Mouse (Mus musculus) midbrain, embryonic 12.5 days (tissue): ENCODE measurements around the gene Nps. TPM values are rescaled to one million over a fixed set of nuclear protein-coding genes. Genes with fewer than 3 reads are reported as not detected.
"Not testable (repeated sequence)": the region's sequence is repeated elsewhere in the genome, so short reads cannot be mapped to it uniquely, and the experiment has no call there.

Experiments used
- ATAC-seq: fragments of 200-750 bp; cut with Nextera tagmentation; 2 replicates; pipeline ENCODE4 v1.8.0; 2017; ENCODE audit warnings: low read depth, moderate TSS enrichment, moderate library complexity; ENCODE audit not compliant: low FRiP score
- H3K27ac ChIP-seq: fragments of 300-500 bp; sonication (generic); replicated peaks from 2 replicates; pipeline ENCODE4 v1.5.1; 2016; ENCODE audit warnings: mild to moderate bottlenecking
- H3K27me3 ChIP-seq: fragments of 300-500 bp; sonication (generic); 2 replicates; pipeline ENCODE4 v1.6.1; 2016; ENCODE audit warnings: mild to moderate bottlenecking
- H3K36me3 ChIP-seq: fragments of 300-500 bp; sonication (generic); 2 replicates; pipeline ENCODE4 v1.6.1; 2016
- H3K4me1 ChIP-seq: fragments of 300-500 bp; sonication (generic); 2 replicates; pipeline ENCODE4 v1.6.1; 2016
- H3K4me2 ChIP-seq: fragments of 300-500 bp; sonication (generic); replicated peaks from 2 replicates; pipeline ENCODE4 v1.6.1; 2016; ENCODE audit warnings: mild to moderate bottlenecking, moderate library complexity
- H3K4me3 ChIP-seq: fragments of 300-500 bp; sonication (generic); 2 replicates; pipeline ENCODE4 v1.5.1; 2016; ENCODE audit warnings: mild to moderate bottlenecking
- H3K9ac ChIP-seq: fragments of 300-500 bp; sonication (generic); replicated peaks from 2 replicates; pipeline ENCODE4 v1.6.1; 2016; ENCODE audit warnings: mild to moderate bottlenecking, moderate library complexity
- H3K9me3 ChIP-seq: fragments of 300-500 bp; sonication (generic); 2 replicates; pipeline ENCODE4 v1.6.1; 2016; ENCODE audit warnings: mild to moderate bottlenecking
- WGBS: fragments of 180-500 bp; shearing (Covaris S2); methylation state at CpG from one replicate; pipeline ENCODE4 v1.1.7; 2016; 5-methylcytosine and 5-hydroxymethylcytosine counted together
- polyA plus RNA-seq: library from polyadenylated mRNA; unstranded; fragments of >200 nt; fragmentation: Nextera tagmentation; extraction: Ambion mirVana; gene quantifications from 2 replicates; pipeline ENCODE4 v1.2.1, GENCODE M21; 2016

Nps gene
- not detected in 2 replicates for polyA plus RNA-seq

DNA sequence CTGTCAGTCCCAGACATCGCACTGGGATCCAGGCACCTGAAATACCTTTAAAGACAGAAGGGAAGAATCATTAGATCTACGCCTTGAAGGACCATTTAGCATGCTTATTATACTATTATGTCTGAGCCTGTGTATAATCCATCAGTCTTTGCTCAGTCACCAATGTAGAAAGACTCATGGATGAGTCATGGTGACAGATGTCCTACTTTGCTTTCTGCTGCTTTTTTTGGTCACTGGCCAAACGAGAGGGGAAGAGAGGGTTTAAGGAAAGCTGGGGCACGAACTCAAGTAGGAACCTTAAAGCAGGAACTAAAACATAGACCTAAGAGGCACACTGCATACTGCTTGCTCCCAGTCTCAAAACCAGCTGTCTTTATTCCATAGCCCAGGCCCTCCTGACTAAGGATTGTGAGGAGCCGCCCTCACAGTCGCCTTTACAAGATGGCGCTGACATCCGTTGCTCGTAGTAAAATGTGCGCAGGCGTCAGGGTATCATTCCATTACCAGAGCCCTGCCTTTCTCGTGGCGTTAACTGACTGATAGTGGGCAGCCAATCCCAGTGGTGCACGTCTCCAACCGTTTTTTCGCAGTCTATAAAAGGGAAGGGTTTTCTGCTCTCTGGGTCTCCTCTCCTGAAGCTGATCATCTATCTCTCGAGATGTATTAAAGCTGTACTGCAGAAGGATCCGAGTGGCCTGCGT, at the start of gene Nps:
Gene Nps (plus strand): TSS at position 651 of the 701 bp plus-strand sequence.
- not testable (repeated sequence) for H3K36me3 ChIP-seq, H3K4me2 ChIP-seq, H3K4me3 ChIP-seq, H3K9ac ChIP-seq, H3K27me3 ChIP-seq, H3K27ac ChIP-seq, H3K4me1 ChIP-seq, ATAC-seq, H3K9me3 ChIP-seq
- 89% methylated on average over 19 of the region's 19 CpGs for WGBS

DNA sequence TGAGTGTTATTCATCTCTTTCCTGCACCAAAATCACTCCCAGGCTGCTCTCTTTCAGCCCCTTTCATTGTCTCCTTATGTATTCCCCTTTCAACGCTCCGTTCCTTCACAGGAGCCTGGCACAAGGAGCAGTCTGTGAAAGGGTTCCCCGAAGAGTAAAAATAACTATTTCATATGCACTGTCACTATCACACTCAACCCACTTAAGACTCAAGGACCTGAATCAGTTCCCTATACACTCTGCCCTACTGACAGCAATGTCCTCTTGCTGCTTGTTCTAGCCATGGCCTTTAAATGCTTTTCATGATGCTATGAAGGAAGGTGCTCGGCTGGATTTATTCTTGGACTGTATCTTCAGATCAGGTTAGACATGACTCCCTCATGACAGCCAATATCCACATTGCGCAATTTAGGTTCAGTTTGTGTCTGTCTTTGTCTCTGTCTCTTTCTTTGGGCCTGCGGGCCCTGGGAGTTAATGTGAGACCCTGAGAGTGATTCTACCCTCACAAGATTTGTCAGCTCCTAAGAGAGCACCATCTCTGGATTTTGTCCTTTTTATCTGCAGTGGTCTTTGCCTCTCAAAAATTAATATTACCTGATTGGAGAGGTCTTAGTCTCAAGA, 49.4 kb upstream of the Nps start:
- Histone ChIP-seq H3K4me2 (no peak overlapping the region), H3K27ac (no peak overlapping the region), H3K4me3 (no peak overlapping the region), H3K36me3 (no peaks in the 10 kb centered on the region), H3K9me3 (no peaks in the 10 kb centered on the region), H3K9ac (no peak overlapping the region), H3K4me1 (no peaks in the 10 kb centered on the region), H3K27me3 (no peaks in the 10 kb centered on the region)
- ATAC-seq, result no peak
- WGBS, result 87% methylated on average over 6 of the region's 6 CpGs

DNA sequence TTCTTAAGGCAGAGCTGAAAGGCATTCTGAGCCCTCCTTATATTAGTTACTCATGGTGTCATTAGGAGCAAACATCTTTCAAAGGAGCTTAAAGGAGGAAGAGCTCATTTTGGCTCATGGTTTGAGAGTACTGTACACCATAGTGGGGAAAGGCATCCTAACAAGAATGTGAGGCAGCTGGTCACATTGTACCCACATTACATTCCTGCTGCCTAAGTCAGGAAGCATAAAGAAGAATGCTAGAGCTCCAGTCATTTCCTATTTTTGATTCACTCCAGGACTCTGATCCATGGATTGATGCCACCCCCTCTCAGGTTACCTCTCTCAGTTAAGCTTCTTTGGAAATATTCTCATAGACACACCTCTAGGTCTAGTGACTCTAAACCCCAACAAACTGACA, 48.2 kb upstream of the Nps start:
- Histone ChIP-seq H3K27me3 (no peaks in the 10 kb centered on the region), H3K4me2 (no peak overlapping the region), H3K36me3 (no peaks in the 10 kb centered on the region), H3K27ac (no peak overlapping the region), H3K4me1 (no peaks in the 10 kb centered on the region), H3K9me3 (no peaks in the 10 kb centered on the region), H3K9ac (no peak overlapping the region), H3K4me3 (no peak overlapping the region)
- ATAC-seq, result no peak

GRCm38 (mm10) chr7:135210831-135211230, 47.7 kb upstream of the Nps start:
- H3K4me3 ChIP-seq, result no peak overlapping the region
- WGBS, result 90% methylated on average over 2 of the region's 2 CpGs
- no peak overlapping the region for H3K9ac ChIP-seq
- no peaks in the 10 kb centered on the region for H3K36me3 ChIP-seq
- no peaks in the 10 kb centered on the region for H3K4me1 ChIP-seq
- H3K27ac ChIP-seq, result no peak overlapping the region
- no peaks in the 10 kb centered on the region for H3K27me3 ChIP-seq
- no peaks in the 10 kb centered on the region for H3K9me3 ChIP-seq
- no peak overlapping the region for H3K4me2 ChIP-seq
- ATAC-seq, result no peak

DNA sequence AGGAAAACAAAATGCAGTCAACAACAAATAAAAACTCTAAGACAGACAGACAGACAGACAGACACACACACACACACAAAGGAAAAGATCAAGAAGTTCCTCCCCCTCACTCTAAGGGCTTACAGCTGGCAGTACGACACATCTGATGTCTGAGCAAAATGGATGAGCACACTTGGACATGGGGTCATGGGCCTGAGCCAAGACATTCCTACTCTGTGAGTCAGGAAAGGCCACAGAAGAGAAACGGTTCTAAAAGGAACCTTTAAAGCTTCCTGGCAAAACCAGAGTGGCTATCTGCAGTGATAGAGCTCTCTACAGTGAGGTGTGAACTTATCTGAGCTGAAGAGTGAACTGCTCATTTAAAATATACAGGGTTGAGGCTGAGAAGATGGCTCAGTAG, 46.0 kb upstream of the Nps start:
- H3K4me3 ChIP-seq, result no peak overlapping the region
- 71% methylated on average over 2 of the region's 2 CpGs for WGBS
- H3K4me1 ChIP-seq, result no peaks in the 10 kb centered on the region
- no peak overlapping the region for H3K9ac ChIP-seq
- no peak overlapping the region for H3K4me2 ChIP-seq
- H3K36me3 ChIP-seq, result no peaks in the 10 kb centered on the region
- H3K9me3 ChIP-seq, result no peaks in the 10 kb centered on the region
- ATAC-seq, result no peak
- no peaks in the 10 kb centered on the region for H3K27me3 ChIP-seq
- H3K27ac ChIP-seq, result no peak overlapping the region

- H3K27ac ChIP-seq, result no peak overlapping the region
- H3K4me3 ChIP-seq, result no peak overlapping the region
- H3K36me3 ChIP-seq, result no peaks in the 10 kb centered on the region
- no peaks in the 10 kb centered on the region for H3K9me3 ChIP-seq
- no peak overlapping the region for H3K4me2 ChIP-seq
- no peak for ATAC-seq
- no peaks in the 10 kb centered on the region for H3K27me3 ChIP-seq
- no peak overlapping the region for H3K9ac ChIP-seq
- 87% methylated on average over 2 of the region's 2 CpGs for WGBS
- H3K4me1 ChIP-seq, result no peaks in the 10 kb centered on the region
Observed at GRCm38 (mm10) chr7:135221475-135221874, 37.0 kb upstream of the Nps start.

DNA sequence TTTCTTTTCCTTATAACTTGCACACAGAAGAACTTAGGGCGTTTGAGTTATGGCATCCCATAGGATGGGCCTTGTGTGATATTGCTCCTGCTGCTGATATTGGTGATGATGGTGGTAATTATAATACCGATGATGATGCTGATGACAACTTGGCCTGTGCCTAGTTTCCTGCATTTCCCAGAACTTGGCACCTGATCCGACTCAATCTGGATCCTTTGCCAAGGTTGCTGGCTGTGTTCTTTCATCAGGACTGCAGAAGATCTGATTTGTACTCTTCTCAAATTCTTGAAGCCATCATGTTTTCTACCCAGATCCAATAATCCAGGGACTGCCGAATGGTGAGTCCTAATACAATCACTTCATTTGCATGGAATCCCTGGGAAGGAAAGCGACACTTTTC, 32.5 kb upstream of the Nps start:
- Histone ChIP-seq H3K9ac (no peak overlapping the region), H3K4me3 (no peak overlapping the region), H3K36me3 (no peaks in the 10 kb centered on the region), H3K4me1 (no peaks in the 10 kb centered on the region), H3K9me3 (no peaks in the 10 kb centered on the region), H3K4me2 (no peak overlapping the region), H3K27ac (no peak overlapping the region), H3K27me3 (no peaks in the 10 kb centered on the region)
- ATAC-seq, result no peak
- WGBS, result 88% methylated on average over 5 of the region's 5 CpGs

DNA sequence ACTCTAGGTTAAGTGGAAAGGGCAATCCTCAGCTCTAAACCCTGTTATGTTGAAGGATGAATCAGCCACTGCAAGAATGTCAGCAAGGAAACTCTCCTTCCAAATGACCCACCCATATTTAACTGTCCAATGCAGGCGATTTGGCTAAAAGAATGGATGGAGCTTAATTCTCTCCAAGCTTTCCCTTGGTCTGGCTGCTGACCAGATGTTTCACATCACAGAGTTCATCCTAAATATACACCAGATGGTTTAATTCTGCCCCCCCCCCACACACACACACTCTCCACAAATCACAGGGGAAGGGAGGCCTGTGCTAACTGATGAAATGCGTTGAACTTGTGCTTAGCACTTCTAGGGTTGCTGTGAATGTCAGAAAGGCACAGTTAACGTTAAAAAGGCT, 21.4 kb upstream of the Nps start:
- no peak overlapping the region for H3K4me2 ChIP-seq
- H3K4me1 ChIP-seq, result no peaks in the 10 kb centered on the region
- H3K27me3 ChIP-seq, result no peaks in the 10 kb centered on the region
- 63% methylated on average over 3 of the region's 3 CpGs for WGBS
- no peaks in the 10 kb centered on the region for H3K9me3 ChIP-seq
- ATAC-seq, result no peak
- no peak overlapping the region for H3K4me3 ChIP-seq
- no peaks in the 10 kb centered on the region for H3K36me3 ChIP-seq
- H3K9ac ChIP-seq, result no peak overlapping the region
- H3K27ac ChIP-seq, result no peak overlapping the region

- WGBS, result 87% methylated on average over 4 of the region's 4 CpGs
- H3K27ac ChIP-seq, result no peak overlapping the region
- H3K36me3 ChIP-seq, result no peaks in the 10 kb centered on the region
- no peak for ATAC-seq
- no peaks in the 10 kb centered on the region for H3K4me1 ChIP-seq
- H3K9ac ChIP-seq, result no peak overlapping the region
- no peak overlapping the region for H3K4me2 ChIP-seq
- H3K27me3 ChIP-seq, result no peaks in the 10 kb centered on the region
- H3K4me3 ChIP-seq, result no peak overlapping the region
- H3K9me3 ChIP-seq, result no peaks in the 10 kb centered on the region
Observed at GRCm38 (mm10) chr7:135239441-135239840, 19.1 kb upstream of the Nps start.

DNA sequence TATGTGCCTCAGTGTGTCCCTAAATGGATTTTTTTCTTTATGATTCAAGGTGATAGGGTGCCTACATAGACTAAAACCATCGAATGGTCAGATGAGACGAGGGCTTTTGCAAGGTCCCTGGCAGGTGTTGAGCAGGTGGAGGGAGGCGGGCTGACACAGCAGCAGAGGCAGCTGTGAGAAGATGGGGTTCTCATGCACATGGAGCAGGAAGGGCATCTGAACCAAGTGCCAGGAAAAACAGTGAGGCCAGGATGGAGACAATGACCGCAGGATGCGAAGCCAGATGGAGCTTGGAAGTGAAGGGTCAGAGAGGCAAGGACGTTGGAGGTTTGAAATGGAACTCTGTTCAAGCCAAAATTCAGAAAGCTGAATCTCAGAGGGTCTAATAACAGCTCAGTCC, 18.5 kb upstream of the Nps start:
- Histone ChIP-seq H3K27me3 (no peaks in the 10 kb centered on the region), H3K4me1 (no peaks in the 10 kb centered on the region)
- 86% methylated on average over 6 of the region's 6 CpGs for WGBS

DNA sequence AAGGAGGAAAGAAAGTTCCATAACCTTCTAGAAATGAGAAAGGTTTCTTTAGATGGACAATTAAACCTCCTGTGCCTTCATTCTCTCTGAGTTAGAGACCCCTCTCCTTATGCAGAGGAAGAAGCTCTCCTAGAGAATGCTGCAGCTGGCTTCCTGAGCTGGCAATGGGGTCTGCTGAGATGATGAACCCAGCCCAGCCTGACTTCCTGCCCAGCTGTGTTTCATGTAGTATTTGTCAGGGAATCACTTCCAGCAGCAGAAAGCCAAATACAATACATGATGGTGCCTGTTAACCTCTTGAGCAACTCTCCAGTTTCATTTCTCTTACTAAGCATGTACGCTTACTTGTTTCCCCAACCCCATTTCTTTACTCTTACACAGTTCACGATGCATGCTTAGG, 17.9 kb upstream of the Nps start:
- Histone ChIP-seq H3K27me3 (no peaks in the 10 kb centered on the region), H3K9me3 (no peaks in the 10 kb centered on the region), H3K36me3 (no peaks in the 10 kb centered on the region), H3K9ac (no peak overlapping the region), H3K4me1 (no peaks in the 10 kb centered on the region), H3K4me2 (no peak overlapping the region), H3K27ac (no peak overlapping the region), H3K4me3 (no peak overlapping the region)
- 91% methylated on average over 2 of the region's 2 CpGs for WGBS
- no peak for ATAC-seq

More for the DNA sequence above, 18.5 kb upstream of the Nps start:
- H3K27ac ChIP-seq, result no peak overlapping the region
- no peaks in the 10 kb centered on the region for H3K36me3 ChIP-seq
- no peak overlapping the region for H3K9ac ChIP-seq
- no peak overlapping the region for H3K4me2 ChIP-seq
- H3K4me3 ChIP-seq, result no peak overlapping the region
- no peak for ATAC-seq
- H3K9me3 ChIP-seq, result no peaks in the 10 kb centered on the region

DNA sequence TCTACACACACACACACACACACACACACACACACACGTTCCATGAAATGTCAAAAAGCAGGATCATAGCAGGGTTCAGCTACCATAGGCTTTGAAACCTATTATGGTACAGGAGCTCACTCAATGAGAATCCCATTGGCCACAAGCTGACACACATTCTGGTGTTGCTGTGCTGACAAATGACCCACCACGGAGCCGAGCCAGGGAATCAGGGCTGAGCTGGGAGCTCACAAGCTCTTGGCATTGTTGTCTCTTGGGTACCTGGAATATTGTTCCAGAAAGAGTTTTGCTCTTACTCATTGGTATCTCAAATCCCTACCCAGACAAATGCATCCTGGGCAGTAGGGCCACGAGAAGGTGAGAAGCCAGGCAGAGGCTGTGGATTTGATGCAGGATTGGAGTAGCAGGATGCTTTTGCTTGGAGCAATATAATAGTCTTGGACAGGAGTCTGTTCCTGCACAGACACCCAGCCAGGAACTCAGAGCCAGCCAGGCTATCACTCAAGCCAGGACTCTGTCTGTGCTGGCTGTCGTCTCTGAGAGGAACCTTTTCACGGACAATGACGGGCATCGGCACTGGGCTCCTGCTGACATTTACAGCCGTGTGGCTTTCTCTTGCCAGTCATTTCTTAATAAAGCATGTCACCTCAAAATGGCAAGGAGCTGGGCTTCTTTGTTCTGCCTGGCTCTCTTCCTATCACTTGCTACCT, 14.2 kb upstream of the Nps start:
- Histone ChIP-seq H3K27me3 (no peaks in the 10 kb centered on the region), H3K4me3 (no peak overlapping the region), H3K27ac (no peak overlapping the region), H3K9me3 (no peaks in the 10 kb centered on the region), H3K4me1 (no peaks in the 10 kb centered on the region), H3K9ac (no peak overlapping the region), H3K4me2 (no peak overlapping the region), H3K36me3 (no peaks in the 10 kb centered on the region)
- WGBS, result 76% methylated on average over 9 of the region's 9 CpGs
- no peak for ATAC-seq
